ENCODE assay signal across 8 mouse cellular contexts in the genomic region with DNA sequence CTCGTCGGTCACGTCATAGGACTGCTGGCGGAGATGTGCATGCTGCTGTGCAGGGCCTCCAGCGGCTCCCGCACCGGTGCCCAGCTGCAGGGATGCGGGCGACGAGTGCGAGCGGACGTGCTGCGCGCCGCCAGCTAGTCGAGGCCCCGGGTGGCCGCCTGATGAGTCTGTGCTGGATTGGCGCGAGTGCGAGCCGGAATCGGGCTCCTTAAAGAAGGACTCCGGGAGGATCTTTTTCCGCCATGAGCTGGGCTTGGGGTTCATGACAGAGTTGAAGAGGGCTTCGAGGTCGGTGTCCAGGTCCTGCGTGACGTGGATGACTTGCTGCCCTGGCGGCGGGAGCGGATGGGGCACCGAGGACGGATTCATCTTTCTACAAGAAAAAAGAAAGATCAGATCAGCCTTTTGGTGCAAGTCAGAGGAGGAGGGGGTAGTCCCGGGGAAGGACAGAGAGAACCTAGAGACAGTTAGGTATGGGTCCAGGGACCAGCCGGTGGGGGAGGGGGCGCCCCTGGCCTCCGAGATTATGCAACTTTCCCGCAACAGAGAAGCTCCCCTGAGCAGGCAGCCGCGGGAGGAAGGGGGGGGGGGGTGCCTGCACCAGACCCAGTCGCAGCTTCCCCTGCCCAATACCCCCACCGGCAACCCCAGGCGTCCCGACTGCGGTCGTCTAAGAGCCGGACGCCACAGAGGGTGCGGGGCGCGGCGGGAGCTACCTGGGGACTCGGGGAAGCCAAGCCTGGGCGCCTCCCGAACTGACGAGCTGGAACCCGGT. TPM values are rescaled to one million over a fixed set of nuclear protein-coding genes. Genes with fewer than 3 reads are reported as not detected.
A peak's percentile ranks its signal among the peaks of the same experiment; 100 is the strongest.
DNase-seq lines count a peak whose midpoint lies in the region; ATAC-seq and TF ChIP-seq lines count a peak whose summit lies in the region.

No protein-coding gene starts in this region.

- H3K36me3 ChIP-seq in forebrain, embryonic 10.5 days (replicated peaks), result peaks cover 22% of the 10 kb centered on the region
- peaks cover 16% of the 10 kb centered on the region for H3K36me3 ChIP-seq in heart, embryonic 14.5 days (ENCODE audit: control insufficient read depth, insufficient read depth, low read length)
- H3K36me3 ChIP-seq in kidney, postnatal 0 days (ENCODE audit: insufficient read depth, low read length), result 0 out of 2 replicates have a peak, but pooled peaks cover 3% of the 10 kb centered on the region
- H3K36me3 ChIP-seq in liver, embryonic 16.5 days (ENCODE audit: control insufficient read depth, insufficient read depth), result no peaks in the 10 kb centered on the region

- under 1% methylated on average over 54 of the region's 59 CpGs for WGBS in forebrain, embryonic 10.5 days
- under 1% methylated on average over 54 of the region's 59 CpGs for WGBS in heart, embryonic 14.5 days
- WGBS in kidney, postnatal 0 days, result 0% methylated on average over 56 of the region's 59 CpGs
- under 1% methylated on average over 57 of the region's 59 CpGs for WGBS in liver, embryonic 16.5 days (ENCODE audit: insufficient replicate concordance)

- ATAC-seq in heart, embryonic 14.5 days (ENCODE audit: insufficient number of reproducible peaks, insufficient read depth, low FRiP score, low read depth), result peak; percentile 58
- ATAC-seq in kidney, postnatal 0 days (replicated peaks; ENCODE audit: low FRiP score, low read depth), result peak; percentile 45; the same call in 1 of the 2 replicates
- peak; percentile 51 for ATAC-seq in liver, embryonic 16.5 days (ENCODE audit: low read depth)

- H3K4me2 ChIP-seq in heart, embryonic 14.5 days (ENCODE audit: low read length), result peak overlapping the region; percentile 76
- H3K4me2 ChIP-seq in kidney, postnatal 0 days (ENCODE audit: low read length), result peak overlapping the region; percentile 94
- H3K4me2 ChIP-seq in liver, embryonic 16.5 days (ENCODE audit: low read depth, low read length), result peak overlapping the region; percentile 60

- H3K4me3 ChIP-seq in forebrain, embryonic 10.5 days, result peak overlapping the region; percentile 89
- peak overlapping the region; percentile 81 to 94 for H3K4me3 ChIP-seq in heart, embryonic 14.5 days (ENCODE audit: control insufficient read depth in 1 of 2, insufficient read depth in 1 of 2, low read depth in 1 of 2, low read length in 2 of 2)
- peak overlapping the region; percentile 96 for H3K4me3 ChIP-seq in kidney, postnatal 0 days (replicated peaks; ENCODE audit: low read depth, low read length)
- H3K4me3 ChIP-seq in liver, embryonic 16.5 days (ENCODE audit: low read depth, low read length), result peak overlapping the region; percentile 64

- DNase-seq in urinary bladder, adult 18-20 months (ENCODE audit: low spot score in 2 of 2), result peak; percentile 29 to 60
- DNase-seq in urinary bladder, postnatal 10 days (ENCODE audit: low spot score), result no peak
- peak; percentile 56 for DNase-seq in forebrain, embryonic 10.5 days (ENCODE audit: extremely low spot score, low spot score)
- peak; percentile 65 for DNase-seq in kidney, postnatal 0 days (ENCODE audit: low spot score)
- DNase-seq in ovary, adult 18-20 months (ENCODE audit: low spot score), result peak; percentile 17
- no peak for DNase-seq in spleen, adult 12 weeks (ENCODE audit: low spot score)

- H3K4me1 ChIP-seq in forebrain, embryonic 10.5 days, result peaks cover 38% of the 10 kb centered on the region
- peaks cover 2 to 23% of the 10 kb centered on the region in 2 experiments; a peak in 2 of 4 replicates for H3K4me1 ChIP-seq in heart, embryonic 14.5 days (ENCODE audit: control insufficient read depth in 2 of 2, insufficient read depth in 2 of 2, low read length in 2 of 2)
- H3K4me1 ChIP-seq in kidney, postnatal 0 days (replicated peaks; ENCODE audit: insufficient read depth, low read length), result peaks cover 23% of the 10 kb centered on the region
- H3K4me1 ChIP-seq in liver, embryonic 16.5 days (ENCODE audit: control insufficient read depth, low read depth, low read length), result no peaks in the 10 kb centered on the region

- no peak for TF ChIP-seq CTCF in kidney, postnatal 0 days (IDR thresholded peaks at IDR 0.05; ENCODE audit: low read depth)

- no peaks in the 10 kb centered on the region for H3K9me3 ChIP-seq in forebrain, embryonic 10.5 days
- no peaks in the 10 kb centered on the region for H3K9me3 ChIP-seq in heart, embryonic 14.5 days (ENCODE audit: control insufficient read depth, low read length)
- H3K9me3 ChIP-seq in kidney, postnatal 0 days (replicated peaks; ENCODE audit: low read length), result no peaks in the 10 kb centered on the region
- H3K9me3 ChIP-seq in liver, embryonic 16.5 days (replicated peaks; ENCODE audit: control insufficient read depth, low read length), result no peaks in the 10 kb centered on the region

- H3K9ac ChIP-seq in heart, embryonic 14.5 days (ENCODE audit: low read length), result peak overlapping the region; percentile 86
- H3K9ac ChIP-seq in kidney, postnatal 0 days (ENCODE audit: low read depth, low read length), result peak overlapping the region; percentile 94
- H3K9ac ChIP-seq in liver, embryonic 16.5 days (ENCODE audit: low read depth, low read length), result peak overlapping the region; percentile 34

- peak overlapping the region; percentile 93 for H3K27ac ChIP-seq in forebrain, embryonic 10.5 days
- H3K27ac ChIP-seq in heart, embryonic 14.5 days (replicated peaks in 1 of 2; ENCODE audit: control insufficient read depth in 1 of 2, insufficient read depth in 1 of 2, low read depth in 2 of 2, low read length in 2 of 2), result peak overlapping the region; percentile 91 to 100
- H3K27ac ChIP-seq in kidney, postnatal 0 days, result peak overlapping the region; percentile 99
- H3K27ac ChIP-seq in liver, embryonic 16.5 days (ENCODE audit: low read length), result peak overlapping the region; percentile 45

- no peaks in the 10 kb centered on the region for H3K27me3 ChIP-seq in forebrain, embryonic 10.5 days (ENCODE audit: poor library complexity, severe bottlenecking)
- H3K27me3 ChIP-seq in heart, embryonic 14.5 days (ENCODE audit: control insufficient read depth, insufficient read depth, low read length), result no peaks in the 10 kb centered on the region
- H3K27me3 ChIP-seq in kidney, postnatal 0 days (ENCODE audit: insufficient read depth, low read length), result no peaks in the 10 kb centered on the region
- H3K27me3 ChIP-seq in liver, embryonic 16.5 days (ENCODE audit: control insufficient read depth, insufficient read depth, low read depth, low read length), result peaks cover 28% of the 10 kb centered on the region

RNA-seq across cellular contexts. Expression of gene Wwtr1, which starts 0.6 kb away (rescaled TPM):
- polyA plus RNA-seq in forebrain, embryonic 10.5 days (2016; fragmentation: Nextera tagmentation; extraction: Ambion mirVana), result 10.6 and 11.3 TPM in 2 replicates
- polyA plus RNA-seq in heart, embryonic 14.5 days (2014; fragmentation: Nextera tagmentation; extraction: Ambion mirVana), result 17.4 and 20.1 TPM in 2 replicates
- 28.9 TPM in 2 replicates for polyA plus RNA-seq in kidney, postnatal 0 days (2015; fragmentation: Nextera tagmentation; extraction: Ambion mirVana)
- 1.2 and 1.5 TPM in 2 replicates for polyA plus RNA-seq in liver, embryonic 16.5 days (2015; fragmentation: Nextera tagmentation; extraction: Ambion mirVana)

Comparison
In these comparisons a context has a peak if more than half of its experiments do, and no peak if none do; other contexts are left out.
1. DNase-seq: peak in urinary bladder, adult 18-20 months (2 of 2), forebrain, embryonic 10.5 days (single experiment), kidney, postnatal 0 days (single experiment) and ovary, adult 18-20 months (single experiment); none in urinary bladder, postnatal 10 days (single experiment) and spleen, adult 12 weeks (single experiment).
2. H3K27ac ChIP-seq: peak in every context shown above with its lines; median percentile 99 in kidney, postnatal 0 days; 96 in heart, embryonic 14.5 days; 93 in forebrain, embryonic 10.5 days; 45 in liver, embryonic 16.5 days.
3. H3K9ac ChIP-seq: peak in every context shown above with its lines; median percentile 94 in kidney, postnatal 0 days; 86 in heart, embryonic 14.5 days; 34 in liver, embryonic 16.5 days.
4. Peak in every context shown above with its lines, with median percentiles within 50 percentile points of each other: H3K4me3 ChIP-seq, ATAC-seq and H3K4me2 ChIP-seq.